Mouse (Mus musculus): Measurements from ENCODE around the gene Htr6. TPM values are rescaled to one million over a fixed set of nuclear protein-coding genes. Genes with fewer than 3 reads are reported as not detected.
A peak's percentile ranks its signal among the peaks of the same experiment; 100 is the strongest.

The Htr6 gene
- polyA plus RNA-seq, 1 experiment from 2014 or later = not detected

- WGBS = 67% methylated on average over 3 of the region's 3 CpGs
- Histone ChIP-seq H3K9me3 (ENCODE audit: control insufficient read depth, low read length) (no peaks in the 10 kb centered on the region), H3K36me3 (ENCODE audit: control insufficient read depth, insufficient read depth, low read length) (0 out of 2 replicates have a peak, but pooled peaks cover 5% of the 10 kb centered on the region), H3K4me2 (ENCODE audit: low read length) (no peak overlapping the region), H3K9ac (ENCODE audit: low read length) (no peak overlapping the region), H3K27ac (replicated peaks in 1 of 2; ENCODE audit: control insufficient read depth in 1 of 2, insufficient read depth in 1 of 2, low read depth in 2 of 2, low read length in 2 of 2) (no peak overlapping the region), H3K4me3 (ENCODE audit: control insufficient read depth in 1 of 2, insufficient read depth in 1 of 2, low read depth in 1 of 2, low read length in 2 of 2) (no peak overlapping the region), H3K4me1 (ENCODE audit: control insufficient read depth in 2 of 2, insufficient read depth in 2 of 2, low read length in 2 of 2) (peaks cover 16 to 34% of the 10 kb centered on the region in 2 experiments), H3K27me3 (ENCODE audit: control insufficient read depth, insufficient read depth, low read length) (no peaks in the 10 kb centered on the region)
- no peak for ATAC-seq (ENCODE audit: insufficient number of reproducible peaks, insufficient read depth, low FRiP score, low read depth)
Observed at GRCm38 (mm10) chr4:139112482-139112881, 37.1 kb upstream of the Htr6 start.

- Histone ChIP-seq H3K27me3 (ENCODE audit: control insufficient read depth, insufficient read depth, low read length) (no peaks in the 10 kb centered on the region), H3K27ac (replicated peaks in 1 of 2; ENCODE audit: control insufficient read depth in 1 of 2, insufficient read depth in 1 of 2, low read depth in 2 of 2, low read length in 2 of 2) (peak overlapping the region in 1 of 2 experiments; percentile 28; a peak in 1 of 4 replicates), H3K36me3 (ENCODE audit: control insufficient read depth, insufficient read depth, low read length) (0 out of 2 replicates have a peak, but pooled peaks cover 5% of the 10 kb centered on the region), H3K4me1 (ENCODE audit: control insufficient read depth in 2 of 2, insufficient read depth in 2 of 2, low read length in 2 of 2) (peaks cover 16 to 31% of the 10 kb centered on the region in 2 experiments), H3K9ac (ENCODE audit: low read length) (0 out of 2 replicates have a peak overlapping the region, but pooled peaks have one; percentile 2), H3K4me3 (ENCODE audit: control insufficient read depth in 1 of 2, insufficient read depth in 1 of 2, low read depth in 1 of 2, low read length in 2 of 2) (no peak overlapping the region), H3K4me2 (ENCODE audit: low read length) (no peak overlapping the region), H3K9me3 (ENCODE audit: control insufficient read depth, low read length) (no peaks in the 10 kb centered on the region)
- 45% methylated on average over 3 of the region's 3 CpGs for WGBS
- ATAC-seq (ENCODE audit: insufficient number of reproducible peaks, insufficient read depth, low FRiP score, low read depth) = no peak
Observed at GRCm38 (mm10) chr4:139111421-139111820, 36.1 kb upstream of the Htr6 start.

GRCm38 (mm10) chr4:139110858-139111257, 35.5 kb upstream of the Htr6 start:
- H3K4me3 ChIP-seq (ENCODE audit: control insufficient read depth in 1 of 2, insufficient read depth in 1 of 2, low read depth in 1 of 2, low read length in 2 of 2) = no peak overlapping the region
- no peaks in the 10 kb centered on the region for H3K27me3 ChIP-seq (ENCODE audit: control insufficient read depth, insufficient read depth, low read length)
- 33% methylated on average over 3 of the region's 3 CpGs for WGBS
- H3K9ac ChIP-seq (ENCODE audit: low read length) = 0 out of 2 replicates have a peak overlapping the region, but pooled peaks have one; percentile 2
- H3K27ac ChIP-seq (replicated peaks in 1 of 2; ENCODE audit: control insufficient read depth in 1 of 2, insufficient read depth in 1 of 2, low read depth in 2 of 2, low read length in 2 of 2) = peak overlapping the region in 1 of 2 experiments; percentile 28; a peak in 1 of 4 replicates
- H3K4me1 ChIP-seq (ENCODE audit: control insufficient read depth in 2 of 2, insufficient read depth in 2 of 2, low read length in 2 of 2) = peaks cover 16 to 30% of the 10 kb centered on the region in 2 experiments
- H3K36me3 ChIP-seq (ENCODE audit: control insufficient read depth, insufficient read depth, low read length) = 0 out of 2 replicates have a peak, but pooled peaks cover 5% of the 10 kb centered on the region
- H3K4me2 ChIP-seq (ENCODE audit: low read length) = no peak overlapping the region
- H3K9me3 ChIP-seq (ENCODE audit: control insufficient read depth, low read length) = no peaks in the 10 kb centered on the region
- no peak for ATAC-seq (ENCODE audit: insufficient number of reproducible peaks, insufficient read depth, low FRiP score, low read depth)

- Histone ChIP-seq H3K9me3 (ENCODE audit: control insufficient read depth, low read length) (no peaks in the 10 kb centered on the region), H3K9ac (ENCODE audit: low read length) (no peak overlapping the region), H3K27me3 (ENCODE audit: control insufficient read depth, insufficient read depth, low read length) (no peaks in the 10 kb centered on the region), H3K4me1 (ENCODE audit: control insufficient read depth in 2 of 2, insufficient read depth in 2 of 2, low read length in 2 of 2) (peaks cover under 1% of the 10 kb centered on the region in 2 experiments; a peak in 2 of 4 replicates), H3K27ac (replicated peaks in 1 of 2; ENCODE audit: control insufficient read depth in 1 of 2, insufficient read depth in 1 of 2, low read depth in 2 of 2, low read length in 2 of 2) (no peak overlapping the region), H3K4me3 (ENCODE audit: control insufficient read depth in 1 of 2, insufficient read depth in 1 of 2, low read depth in 1 of 2, low read length in 2 of 2) (no peak overlapping the region), H3K4me2 (ENCODE audit: low read length) (no peak overlapping the region), H3K36me3 (ENCODE audit: control insufficient read depth, insufficient read depth, low read length) (peaks cover 49% of the 10 kb centered on the region)
- ATAC-seq (ENCODE audit: insufficient number of reproducible peaks, insufficient read depth, low FRiP score, low read depth) = no peak
- 84% methylated on average over 1 of the region's 1 CpGs for WGBS
Observed at GRCm38 (mm10) chr4:139105453-139105852, 30.1 kb upstream of the Htr6 start.

- H3K9me3 ChIP-seq (ENCODE audit: control insufficient read depth, low read length) = no peaks in the 10 kb centered on the region
- WGBS = 64% methylated on average over 6 of the region's 6 CpGs
- peaks cover 45% of the 10 kb centered on the region for H3K36me3 ChIP-seq (ENCODE audit: control insufficient read depth, insufficient read depth, low read length)
- no peak overlapping the region for H3K4me2 ChIP-seq (ENCODE audit: low read length)
- H3K27ac ChIP-seq (replicated peaks in 1 of 2; ENCODE audit: control insufficient read depth in 1 of 2, insufficient read depth in 1 of 2, low read depth in 2 of 2, low read length in 2 of 2) = no peak overlapping the region
- H3K9ac ChIP-seq (ENCODE audit: low read length) = no peak overlapping the region
- ATAC-seq (ENCODE audit: insufficient number of reproducible peaks, insufficient read depth, low FRiP score, low read depth) = no peak
- no peaks in the 10 kb centered on the region for H3K4me1 ChIP-seq (ENCODE audit: control insufficient read depth in 2 of 2, insufficient read depth in 2 of 2, low read length in 2 of 2)
- H3K4me3 ChIP-seq (ENCODE audit: control insufficient read depth in 1 of 2, insufficient read depth in 1 of 2, low read depth in 1 of 2, low read length in 2 of 2) = no peak overlapping the region
- no peaks in the 10 kb centered on the region for H3K27me3 ChIP-seq (ENCODE audit: control insufficient read depth, insufficient read depth, low read length)
Observed at GRCm38 (mm10) chr4:139101546-139101945, 26.2 kb upstream of the Htr6 start.

GRCm38 (mm10) chr4:139100326-139100725, 25.0 kb upstream of the Htr6 start:
- Histone ChIP-seq H3K9ac (ENCODE audit: low read length) (no peak overlapping the region), H3K27me3 (ENCODE audit: control insufficient read depth, insufficient read depth, low read length) (no peaks in the 10 kb centered on the region), H3K27ac (replicated peaks in 1 of 2; ENCODE audit: control insufficient read depth in 1 of 2, insufficient read depth in 1 of 2, low read depth in 2 of 2, low read length in 2 of 2) (no peak overlapping the region), H3K9me3 (ENCODE audit: control insufficient read depth, low read length) (no peaks in the 10 kb centered on the region), H3K4me3 (ENCODE audit: control insufficient read depth in 1 of 2, insufficient read depth in 1 of 2, low read depth in 1 of 2, low read length in 2 of 2) (no peak overlapping the region), H3K36me3 (ENCODE audit: control insufficient read depth, insufficient read depth, low read length) (peaks cover 45% of the 10 kb centered on the region), H3K4me2 (ENCODE audit: low read length) (no peak overlapping the region), H3K4me1 (ENCODE audit: control insufficient read depth in 2 of 2, insufficient read depth in 2 of 2, low read length in 2 of 2) (peaks cover 0 to 2% of the 10 kb centered on the region in 2 experiments; a peak in 1 of 4 replicates)
- ATAC-seq (ENCODE audit: insufficient number of reproducible peaks, insufficient read depth, low FRiP score, low read depth) = no peak
- WGBS = 91% methylated on average over 8 of the region's 8 CpGs

GRCm38 (mm10) chr4:139096201-139096600, 20.8 kb upstream of the Htr6 start:
- H3K9me3 ChIP-seq (ENCODE audit: control insufficient read depth, low read length) = 0 out of 2 replicates have a peak, but pooled peaks cover 6% of the 10 kb centered on the region
- H3K9ac ChIP-seq (ENCODE audit: low read length) = no peak overlapping the region
- H3K27me3 ChIP-seq (ENCODE audit: control insufficient read depth, insufficient read depth, low read length) = peaks cover 6% of the 10 kb centered on the region
- H3K4me1 ChIP-seq (ENCODE audit: control insufficient read depth in 2 of 2, insufficient read depth in 2 of 2, low read length in 2 of 2) = peaks cover 6 to 14% of the 10 kb centered on the region in 2 experiments; a peak in 3 of 4 replicates
- no peak overlapping the region for H3K4me2 ChIP-seq (ENCODE audit: low read length)
- H3K36me3 ChIP-seq (ENCODE audit: control insufficient read depth, insufficient read depth, low read length) = peaks cover 4% of the 10 kb centered on the region; the same call in 1 of the 2 replicates
- no peak for ATAC-seq (ENCODE audit: insufficient number of reproducible peaks, insufficient read depth, low FRiP score, low read depth)
- 42% methylated on average over 5 of the region's 5 CpGs for WGBS
- no peak overlapping the region for H3K4me3 ChIP-seq (ENCODE audit: control insufficient read depth in 1 of 2, insufficient read depth in 1 of 2, low read depth in 1 of 2, low read length in 2 of 2)
- H3K27ac ChIP-seq (replicated peaks in 1 of 2; ENCODE audit: control insufficient read depth in 1 of 2, insufficient read depth in 1 of 2, low read depth in 2 of 2, low read length in 2 of 2) = no peak overlapping the region

GRCm38 (mm10) chr4:139095406-139095805, 20.0 kb upstream of the Htr6 start:
- Histone ChIP-seq H3K36me3 (ENCODE audit: control insufficient read depth, insufficient read depth, low read length) (no peaks in the 10 kb centered on the region), H3K4me1 (ENCODE audit: control insufficient read depth in 2 of 2, insufficient read depth in 2 of 2, low read length in 2 of 2) (peaks cover 6 to 14% of the 10 kb centered on the region in 2 experiments; a peak in 3 of 4 replicates), H3K4me3 (ENCODE audit: control insufficient read depth in 1 of 2, insufficient read depth in 1 of 2, low read depth in 1 of 2, low read length in 2 of 2) (no peak overlapping the region), H3K9ac (ENCODE audit: low read length) (no peak overlapping the region), H3K27ac (replicated peaks in 1 of 2; ENCODE audit: control insufficient read depth in 1 of 2, insufficient read depth in 1 of 2, low read depth in 2 of 2, low read length in 2 of 2) (no peak overlapping the region), H3K27me3 (ENCODE audit: control insufficient read depth, insufficient read depth, low read length) (peaks cover 12% of the 10 kb centered on the region), H3K9me3 (ENCODE audit: control insufficient read depth, low read length) (0 out of 2 replicates have a peak, but pooled peaks cover 6% of the 10 kb centered on the region), H3K4me2 (ENCODE audit: low read length) (no peak overlapping the region)
- no peak for ATAC-seq (ENCODE audit: insufficient number of reproducible peaks, insufficient read depth, low FRiP score, low read depth)
- 39% methylated on average over 1 of the region's 1 CpGs for WGBS

Data from heart, embryonic 14.5 days (tissue).